Mouse (Mus musculus) neural tube, embryonic 11.5 days (tissue): ENCODE measurements around the gene Sh3rf3. TPM values are rescaled to one million over a fixed set of nuclear protein-coding genes. Genes with fewer than 3 reads are reported as not detected.
A peak's percentile ranks its signal among the peaks of the same experiment; 100 is the strongest.

Source experiments
- ATAC-seq: fragments of 200-750 bp; cut with Nextera tagmentation; 2 replicates; pipeline ENCODE4 v1.8.0; 2017; ENCODE audit warnings: moderate number of reproducible peaks, mild to moderate bottlenecking, moderate TSS enrichment, moderate library complexity; ENCODE audit not compliant: insufficient read depth, low FRiP score, low TSS enrichment
- DNase-seq: peaks from one replicate; pipeline ENCODE4 v3.0.0-alpha.2; 2015; ENCODE audit warnings: low spot score
- H3K27ac ChIP-seq: fragments of 300-500 bp; sonication (generic); 2 replicates; pipeline ENCODE4 v1.5.1; 2014; ENCODE audit warnings: low read depth, mild to moderate bottlenecking, low read length
- H3K27me3 ChIP-seq: fragments of 300-500 bp; sonication (generic); 2 replicates; pipeline ENCODE4 v1.6.1; 2014; ENCODE audit warnings: mild to moderate bottlenecking, low read length, mixed read lengths; ENCODE audit not compliant: control insufficient read depth, insufficient read depth
- H3K36me3 ChIP-seq: fragments of 300-500 bp; sonication (generic); 2 replicates; pipeline ENCODE4 v1.6.1; 2014; ENCODE audit warnings: mild to moderate bottlenecking, low read length, moderate library complexity, mixed read lengths; ENCODE audit not compliant: control insufficient read depth, insufficient read depth
- H3K4me1 ChIP-seq: fragments of 300-500 bp; sonication (generic); 2 replicates; pipeline ENCODE4 v1.6.1; 2014; ENCODE audit warnings: low read length, mixed read lengths; ENCODE audit not compliant: control insufficient read depth, insufficient read depth
- H3K4me2 ChIP-seq: fragments of 300-500 bp; sonication (generic); 2 replicates; pipeline ENCODE4 v1.6.1; 2014; ENCODE audit warnings: low read depth, mild to moderate bottlenecking, moderate library complexity
- H3K4me3 ChIP-seq: fragments of 300-500 bp; sonication (generic); 2 replicates; pipeline ENCODE4 v1.5.1; 2014; ENCODE audit warnings: low read depth, low read length
- H3K9ac ChIP-seq: fragments of 300-500 bp; sonication (generic); 2 replicates; pipeline ENCODE4 v1.6.1; 2014; ENCODE audit warnings: mild to moderate bottlenecking, low read length
- H3K9me3 ChIP-seq: fragments of 300-500 bp; sonication (generic); 2 replicates; pipeline ENCODE4 v1.6.1; 2016; ENCODE audit warnings: low read length; ENCODE audit not compliant: control insufficient read depth
- whole genome bisulfite sequencing: fragments of 180-500 bp; shearing (Covaris S2); extraction: QIAGEN DNeasy Blood & Tissue Kit; methylation state at CpG from one replicate; pipeline ENCODE4 v1.1.7; 2014; 5-methylcytosine and 5-hydroxymethylcytosine counted together
- polyA plus RNA-seq: library from polyadenylated mRNA; unstranded; fragments of >200 nt; fragmentation: Nextera tagmentation; extraction: Ambion mirVana; gene quantifications from 2 replicates; pipeline ENCODE4 v1.2.1, GENCODE M21; 2014

Sh3rf3 gene
- polyA plus RNA-seq, 1 experiment from 2014 or later: 2.7 TPM

DNA sequence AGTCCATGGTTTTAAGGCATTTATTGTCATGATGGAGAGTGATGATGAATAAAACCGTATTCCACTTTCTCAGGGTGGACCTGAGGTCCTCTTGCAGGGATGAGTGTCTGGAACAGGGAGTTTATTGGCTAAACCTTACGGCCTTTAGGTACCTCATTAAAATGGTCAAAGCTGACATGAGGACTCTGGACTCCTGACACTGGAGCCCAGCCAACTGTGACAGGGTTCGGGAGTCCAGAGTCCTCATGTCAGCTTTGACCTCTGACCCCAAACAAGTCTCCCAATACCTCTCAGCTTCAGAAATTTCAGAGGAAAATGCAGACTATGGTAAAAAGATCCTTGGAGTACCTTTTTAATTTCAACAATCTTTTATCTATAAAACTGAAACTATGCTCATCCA, 293.5 kb downstream of the Sh3rf3 start:
- Histone ChIP-seq H3K4me2 (no peak overlapping the region), H3K4me3 (no peak overlapping the region), H3K27me3 (no peaks in the 10 kb centered on the region), H3K9ac (no peak overlapping the region), H3K27ac (no peak overlapping the region), H3K9me3 (no peaks in the 10 kb centered on the region), H3K36me3 (no peaks in the 10 kb centered on the region), H3K4me1 (no peaks in the 10 kb centered on the region)
- DNase-seq: no peak
- WGBS: 75% methylated on average over 3 of the region's 3 CpGs
- ATAC-seq: no peak

DNA sequence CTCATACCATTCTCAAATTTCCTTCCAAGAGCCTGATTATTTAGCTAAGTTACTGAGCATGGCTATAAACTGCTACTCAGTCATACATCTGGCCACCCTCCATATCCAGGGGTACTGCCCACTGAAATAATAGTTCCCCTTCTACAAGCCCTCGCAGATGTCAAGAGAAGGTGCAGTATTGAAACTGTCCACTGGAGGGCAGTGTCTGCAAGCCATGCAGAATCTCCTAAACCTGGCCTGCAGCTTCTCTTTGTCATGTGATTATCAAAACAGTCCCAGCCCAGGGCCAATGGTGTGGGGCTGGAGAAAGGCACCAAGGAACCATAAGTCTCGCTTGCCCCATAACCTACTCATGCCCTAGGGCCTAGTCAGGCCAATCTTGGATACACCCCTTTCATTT, 295.9 kb downstream of the Sh3rf3 start:
- no peak overlapping the region for H3K4me3 ChIP-seq
- DNase-seq (peak; percentile 68), ATAC-seq (no peak)
- no peak overlapping the region for H3K27ac ChIP-seq
- 45% methylated on average over 2 of the region's 2 CpGs for WGBS
- H3K27me3 ChIP-seq: no peaks in the 10 kb centered on the region; the same call in 1 of the 2 replicates
- H3K36me3 ChIP-seq: no peaks in the 10 kb centered on the region
- H3K4me1 ChIP-seq: no peaks in the 10 kb centered on the region
- no peak overlapping the region for H3K4me2 ChIP-seq
- H3K9me3 ChIP-seq: no peaks in the 10 kb centered on the region
- no peak overlapping the region for H3K9ac ChIP-seq

DNA sequence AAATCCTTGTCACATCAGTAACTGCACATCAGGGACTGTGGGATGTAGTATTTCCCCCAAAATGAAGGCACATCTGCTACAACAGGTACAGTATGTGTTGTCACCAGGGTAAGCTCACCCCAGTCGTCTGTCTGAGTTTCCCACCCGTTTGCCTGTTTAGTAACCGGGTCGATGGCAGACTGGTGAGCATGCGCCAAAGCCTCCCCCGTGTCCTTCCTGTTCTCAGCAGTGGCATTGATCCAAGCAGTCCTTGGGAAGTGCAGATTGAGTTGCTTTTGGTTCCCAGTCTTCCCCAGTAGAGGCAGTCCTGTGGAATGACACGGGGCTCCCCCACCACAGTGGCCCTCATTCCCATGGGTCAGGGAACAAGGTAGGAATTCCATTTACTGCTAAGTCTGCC, 297.2 kb downstream of the Sh3rf3 start:
- 95% methylated on average over 7 of the region's 7 CpGs for WGBS
- no peak overlapping the region for H3K9ac ChIP-seq
- no peak overlapping the region for H3K4me2 ChIP-seq
- H3K4me1 ChIP-seq: no peaks in the 10 kb centered on the region
- H3K27ac ChIP-seq: no peak overlapping the region
- H3K9me3 ChIP-seq: no peaks in the 10 kb centered on the region
- DNase-seq: no peak
- no peak overlapping the region for H3K4me3 ChIP-seq
- H3K36me3 ChIP-seq: no peaks in the 10 kb centered on the region
- H3K27me3 ChIP-seq: no peaks in the 10 kb centered on the region; the same call in 1 of the 2 replicates
- no peak for ATAC-seq

GRCm38 (mm10) chr10:59112755-59113154, 299.6 kb downstream of the Sh3rf3 start:
- H3K9ac ChIP-seq: no peak overlapping the region
- 92% methylated on average over 8 of the region's 8 CpGs for WGBS
- ATAC-seq: no peak

DNA sequence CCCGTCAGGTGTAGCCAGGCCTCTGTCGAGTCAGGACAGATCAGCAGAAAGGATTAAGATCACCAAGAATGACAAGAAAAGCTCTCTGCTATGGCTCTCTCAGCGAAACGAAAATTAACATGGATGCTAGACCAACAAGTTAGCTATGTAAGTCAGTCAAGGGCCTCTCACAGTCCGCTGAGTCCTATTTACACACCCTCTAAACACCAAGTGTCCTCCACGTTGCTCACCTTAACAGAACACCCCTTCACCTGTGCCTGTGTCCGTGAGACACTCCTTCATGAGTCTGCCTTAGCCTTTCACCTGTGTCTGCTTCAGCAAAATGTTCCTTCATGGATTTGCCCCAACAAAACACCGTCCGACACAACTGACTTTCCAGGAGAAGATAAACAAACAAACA, 300.2 kb downstream of the Sh3rf3 start:
- no peaks in the 10 kb centered on the region for H3K4me1 ChIP-seq
- H3K27ac ChIP-seq: no peak overlapping the region
- no peak for ATAC-seq
- no peak for DNase-seq
- H3K9me3 ChIP-seq: no peaks in the 10 kb centered on the region
- H3K4me3 ChIP-seq: no peak overlapping the region
- no peaks in the 10 kb centered on the region for H3K36me3 ChIP-seq
- no peak overlapping the region for H3K4me2 ChIP-seq
- no peaks in the 10 kb centered on the region; the same call in 1 of the 2 replicates for H3K27me3 ChIP-seq
- no peak overlapping the region for H3K9ac ChIP-seq
- 89% methylated on average over 9 of the region's 9 CpGs for WGBS

More at GRCm38 (mm10) chr10:59112755-59113154, 299.6 kb downstream of the Sh3rf3 start:
- no peaks in the 10 kb centered on the region for H3K36me3 ChIP-seq
- no peaks in the 10 kb centered on the region; the same call in 1 of the 2 replicates for H3K27me3 ChIP-seq
- DNase-seq: no peak
- no peaks in the 10 kb centered on the region for H3K4me1 ChIP-seq
- H3K4me2 ChIP-seq: no peak overlapping the region
- H3K4me3 ChIP-seq: no peak overlapping the region
- no peak overlapping the region for H3K27ac ChIP-seq
- H3K9me3 ChIP-seq: no peaks in the 10 kb centered on the region

DNA sequence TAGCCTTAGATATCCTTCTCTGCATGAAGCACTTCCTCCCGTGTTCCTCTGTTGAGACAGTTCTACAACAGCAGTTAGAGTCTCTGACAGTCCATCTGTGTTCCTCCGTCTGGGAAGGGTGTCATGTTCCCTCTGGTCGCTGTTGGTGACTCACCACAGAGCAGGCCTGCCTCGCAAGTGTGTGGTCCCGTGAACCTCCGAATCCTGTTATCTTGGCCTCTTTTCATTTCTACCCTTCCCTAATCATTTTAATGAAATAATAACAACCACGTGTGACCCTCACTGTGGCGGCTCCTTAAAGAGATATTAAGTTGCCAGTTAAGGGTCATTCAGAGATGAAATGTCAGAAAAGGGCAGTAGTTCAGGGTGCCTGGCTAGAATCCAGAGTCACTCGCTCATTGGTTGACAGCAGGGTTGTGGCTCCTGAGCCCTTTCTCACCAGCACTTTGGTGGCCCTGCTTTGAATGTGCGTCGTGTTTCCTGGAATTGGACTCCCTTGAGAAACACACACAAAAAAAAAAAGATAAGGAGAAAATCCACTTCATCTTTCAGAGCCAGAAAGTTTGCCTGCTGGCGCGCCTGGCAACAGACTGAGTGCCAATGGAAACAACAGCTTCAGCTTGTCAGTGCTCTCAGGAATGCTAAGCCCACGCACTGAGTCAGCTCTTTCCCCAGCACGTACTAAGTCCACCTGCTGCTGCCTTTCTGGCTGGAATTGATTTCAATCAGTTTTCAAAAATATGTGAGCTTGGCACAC, 301.6 kb downstream of the Sh3rf3 start:
- Histone ChIP-seq H3K4me2 (no peak overlapping the region), H3K9ac (no peak overlapping the region), H3K36me3 (no peaks in the 10 kb centered on the region), H3K4me1 (no peaks in the 10 kb centered on the region), H3K27ac (no peak overlapping the region), H3K9me3 (no peaks in the 10 kb centered on the region), H3K4me3 (no peak overlapping the region), H3K27me3 (no peaks in the 10 kb centered on the region; the same call in 1 of the 2 replicates)
- ATAC-seq (no peak), DNase-seq (no peak)
- 63% methylated on average over 15 of the region's 15 CpGs for WGBS

DNA sequence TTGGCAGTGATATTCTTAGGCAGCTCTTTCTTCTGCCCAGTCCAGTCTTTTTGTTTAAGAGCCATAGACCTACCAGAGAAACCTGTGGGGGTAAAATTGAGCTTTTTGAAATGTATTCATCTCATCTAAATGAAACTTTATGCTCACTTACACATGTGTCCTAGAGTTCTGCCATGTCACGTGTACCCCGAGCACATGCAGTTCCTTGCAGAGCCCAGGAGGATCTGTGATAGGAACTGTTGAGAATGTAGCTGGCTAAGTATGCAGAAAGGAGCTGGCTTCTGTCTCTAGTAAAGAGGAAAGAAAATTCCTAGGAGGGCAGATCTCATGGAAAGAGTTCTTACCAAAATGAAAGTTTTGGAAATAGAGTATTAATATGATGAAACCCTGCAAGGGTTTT, 302.5 kb downstream of the Sh3rf3 start:
- Histone ChIP-seq H3K9me3 (no peaks in the 10 kb centered on the region), H3K27ac (no peak overlapping the region), H3K4me1 (no peaks in the 10 kb centered on the region), H3K9ac (no peak overlapping the region), H3K4me3 (no peak overlapping the region), H3K27me3 (no peaks in the 10 kb centered on the region; the same call in 1 of the 2 replicates), H3K36me3 (no peaks in the 10 kb centered on the region), H3K4me2 (no peak overlapping the region)
- DNase-seq (no peak), ATAC-seq (no peak)
- WGBS: 91% methylated on average over 2 of the region's 2 CpGs

DNA sequence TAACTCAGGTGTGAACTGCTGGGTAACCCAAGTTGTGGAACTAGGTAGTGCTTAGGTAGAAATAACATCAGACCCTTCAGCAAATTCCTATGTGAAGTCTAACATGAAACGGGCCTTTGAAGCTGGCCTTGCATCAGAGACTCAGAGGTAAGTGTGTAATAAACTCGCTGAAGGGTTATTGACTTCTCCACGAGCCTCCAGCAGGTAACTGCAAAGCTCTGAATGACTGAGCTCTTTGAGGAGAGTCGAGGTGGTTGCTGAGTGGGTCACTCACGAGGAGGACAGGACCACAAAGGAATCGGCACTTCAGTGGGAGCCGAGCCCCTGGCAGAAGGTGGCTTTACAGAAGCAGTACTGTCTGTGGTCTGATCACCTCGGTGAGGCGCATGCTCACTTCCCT, 303.2 kb downstream of the Sh3rf3 start:
- no peak for ATAC-seq
- 68% methylated on average over 9 of the region's 9 CpGs for WGBS
- H3K9me3 ChIP-seq: no peaks in the 10 kb centered on the region
- H3K36me3 ChIP-seq: no peaks in the 10 kb centered on the region
- H3K9ac ChIP-seq: no peak overlapping the region
- no peak overlapping the region for H3K27ac ChIP-seq
- H3K4me1 ChIP-seq: no peaks in the 10 kb centered on the region
- H3K27me3 ChIP-seq: no peaks in the 10 kb centered on the region; the same call in 1 of the 2 replicates
- no peak overlapping the region for H3K4me2 ChIP-seq
- no peak overlapping the region for H3K4me3 ChIP-seq
- DNase-seq: no peak

DNA sequence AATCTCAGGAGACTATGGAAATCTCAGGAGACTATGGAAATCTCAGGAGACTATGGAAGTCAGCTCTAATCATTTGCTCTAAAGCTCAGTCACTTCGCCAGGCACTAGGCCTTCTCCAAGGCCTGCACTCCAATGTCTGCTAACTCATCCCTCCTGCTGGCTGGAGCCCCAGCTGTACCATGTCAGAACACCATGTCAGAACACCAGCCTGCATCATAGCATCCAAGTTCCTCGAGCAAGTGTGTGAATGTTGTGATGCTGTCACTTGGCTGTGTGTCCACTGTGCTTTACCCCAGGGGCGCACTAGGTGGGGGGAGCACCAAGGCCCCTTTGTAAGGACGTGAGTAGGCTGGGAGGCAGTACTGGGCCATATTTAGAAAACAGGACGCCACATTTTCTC, 304.4 kb downstream of the Sh3rf3 start:
- Histone ChIP-seq H3K4me2 (no peak overlapping the region), H3K9me3 (no peaks in the 10 kb centered on the region), H3K4me3 (no peak overlapping the region), H3K9ac (no peak overlapping the region), H3K27me3 (no peaks in the 10 kb centered on the region; the same call in 1 of the 2 replicates), H3K27ac (no peak overlapping the region), H3K36me3 (no peaks in the 10 kb centered on the region), H3K4me1 (no peaks in the 10 kb centered on the region)
- DNase-seq: no peak
- no peak for ATAC-seq
- 84% methylated on average over 5 of the region's 5 CpGs for WGBS
